Mouse (Mus musculus): ENCODE results near the gene Pcdh15. TPM values are rescaled to one million over a fixed set of nuclear protein-coding genes. Genes with fewer than 3 reads are reported as not detected.

Pcdh15 gene
- polyA plus RNA-seq, 1 experiment from 2014 or later = 1.1 TPM

GRCm38 (mm10) chr10:73878729-73879067 lies 779.6 kb downstream of the Pcdh15 start:
- DNase-seq (ENCODE audit: low spot score) = no peak
- WGBS = 80% methylated on average over 4 of the region's 4 CpGs
- no peak overlapping the region for H3K4me3 ChIP-seq

GRCm38 (mm10) chr10:73887771-73888170 lies 788.6 kb downstream of the Pcdh15 start:
- WGBS = 55% methylated on average over 4 of the region's 4 CpGs

More at GRCm38 (mm10) chr10:73878729-73879067, 779.6 kb downstream of the Pcdh15 start:
- no peaks in the 10 kb centered on the region for H3K36me3 ChIP-seq
- no peaks in the 10 kb centered on the region for H3K9me3 ChIP-seq (replicated peaks)
- H3K27me3 ChIP-seq (ENCODE audit: low read depth, poor library complexity, severe bottlenecking) = no peaks in the 10 kb centered on the region
- H3K27ac ChIP-seq = no peak overlapping the region
- no peaks in the 10 kb centered on the region; the same call in 1 of the 2 replicates for H3K4me1 ChIP-seq

GRCm38 (mm10) chr10:73892251-73892650 lies 793.1 kb downstream of the Pcdh15 start:
- H3K27ac ChIP-seq = no peak overlapping the region
- H3K4me1 ChIP-seq = no peaks in the 10 kb centered on the region; the same call in 1 of the 2 replicates
- WGBS = 94% methylated on average over 4 of the region's 4 CpGs
- no peak for DNase-seq (ENCODE audit: low spot score)
- H3K27me3 ChIP-seq (ENCODE audit: low read depth, poor library complexity, severe bottlenecking) = no peaks in the 10 kb centered on the region
- H3K36me3 ChIP-seq = no peaks in the 10 kb centered on the region
- H3K4me3 ChIP-seq = no peak overlapping the region
- H3K9me3 ChIP-seq (replicated peaks) = no peaks in the 10 kb centered on the region

More at GRCm38 (mm10) chr10:73887771-73888170, 788.6 kb downstream of the Pcdh15 start:
- no peak overlapping the region for H3K27ac ChIP-seq
- DNase-seq (ENCODE audit: low spot score) = no peak
- no peaks in the 10 kb centered on the region for H3K9me3 ChIP-seq (replicated peaks)
- H3K27me3 ChIP-seq (ENCODE audit: low read depth, poor library complexity, severe bottlenecking) = no peaks in the 10 kb centered on the region
- H3K36me3 ChIP-seq = no peaks in the 10 kb centered on the region
- H3K4me1 ChIP-seq = no peaks in the 10 kb centered on the region; the same call in 1 of the 2 replicates
- H3K4me3 ChIP-seq = no peak overlapping the region

- no peaks in the 10 kb centered on the region for H3K36me3 ChIP-seq
- no peaks in the 10 kb centered on the region for H3K27me3 ChIP-seq (ENCODE audit: low read depth, poor library complexity, severe bottlenecking)
- no peaks in the 10 kb centered on the region for H3K9me3 ChIP-seq (replicated peaks)
- H3K27ac ChIP-seq = no peak overlapping the region
- no peaks in the 10 kb centered on the region for H3K4me1 ChIP-seq
- no peak overlapping the region for H3K4me3 ChIP-seq
- no peak for DNase-seq (ENCODE audit: low spot score)
Measured at GRCm38 (mm10) chr10:73896086-73896607, 797.0 kb downstream of the Pcdh15 start.

GRCm38 (mm10) chr10:73899165-73899564 lies 800.0 kb downstream of the Pcdh15 start:
- DNase-seq (ENCODE audit: low spot score) = no peak
- Histone ChIP-seq H3K4me1 (no peaks in the 10 kb centered on the region), H3K27me3 (ENCODE audit: low read depth, poor library complexity, severe bottlenecking) (no peaks in the 10 kb centered on the region), H3K36me3 (no peaks in the 10 kb centered on the region), H3K27ac (no peak overlapping the region), H3K4me3 (no peak overlapping the region), H3K9me3 (replicated peaks) (no peaks in the 10 kb centered on the region)
- WGBS = 85% methylated on average over 3 of the region's 3 CpGs

GRCm38 (mm10) chr10:73907626-73908025 lies 808.5 kb downstream of the Pcdh15 start:
- Histone ChIP-seq H3K27ac (no peak overlapping the region), H3K4me1 (no peaks in the 10 kb centered on the region), H3K4me3 (no peak overlapping the region), H3K9me3 (replicated peaks) (no peaks in the 10 kb centered on the region), H3K36me3 (no peaks in the 10 kb centered on the region), H3K27me3 (ENCODE audit: low read depth, poor library complexity, severe bottlenecking) (no peaks in the 10 kb centered on the region)
- WGBS = 72% methylated on average over 1 of the region's 1 CpGs
- no peak for DNase-seq (ENCODE audit: low spot score)

GRCm38 (mm10) chr10:73908568-73908967 lies 809.4 kb downstream of the Pcdh15 start:
- H3K9me3 ChIP-seq (replicated peaks) = no peaks in the 10 kb centered on the region
- no peaks in the 10 kb centered on the region for H3K36me3 ChIP-seq

GRCm38 (mm10) chr10:73915170-73915569 lies 816.0 kb downstream of the Pcdh15 start:
- 88% methylated on average over 4 of the region's 4 CpGs for WGBS
- H3K9me3 ChIP-seq (replicated peaks) = no peaks in the 10 kb centered on the region
- no peaks in the 10 kb centered on the region for H3K36me3 ChIP-seq
- no peak overlapping the region for H3K4me3 ChIP-seq
- no peaks in the 10 kb centered on the region for H3K27me3 ChIP-seq (ENCODE audit: low read depth, poor library complexity, severe bottlenecking)
- DNase-seq (ENCODE audit: low spot score) = no peak
- no peak overlapping the region for H3K27ac ChIP-seq
- no peaks in the 10 kb centered on the region for H3K4me1 ChIP-seq

More at GRCm38 (mm10) chr10:73908568-73908967, 809.4 kb downstream of the Pcdh15 start:
- WGBS = 74% methylated on average over 1 of the region's 1 CpGs
- no peak overlapping the region for H3K4me3 ChIP-seq
- H3K4me1 ChIP-seq = no peaks in the 10 kb centered on the region
- no peak for DNase-seq (ENCODE audit: low spot score)
- H3K27ac ChIP-seq = no peak overlapping the region
- H3K27me3 ChIP-seq (ENCODE audit: low read depth, poor library complexity, severe bottlenecking) = no peaks in the 10 kb centered on the region

GRCm38 (mm10) chr10:73921579-73921978 lies 822.4 kb downstream of the Pcdh15 start:
- Histone ChIP-seq H3K27me3 (ENCODE audit: low read depth, poor library complexity, severe bottlenecking) (no peaks in the 10 kb centered on the region), H3K27ac (no peak overlapping the region), H3K4me1 (no peaks in the 10 kb centered on the region), H3K4me3 (no peak overlapping the region), H3K36me3 (no peaks in the 10 kb centered on the region), H3K9me3 (replicated peaks) (no peaks in the 10 kb centered on the region)
- DNase-seq (ENCODE audit: low spot score) = no peak
- 68% methylated on average over 3 of the region's 3 CpGs for WGBS

GRCm38 (mm10) chr10:73928672-73929071 lies 829.5 kb downstream of the Pcdh15 start:
- 88% methylated on average over 1 of the region's 1 CpGs for WGBS
- Histone ChIP-seq H3K4me3 (no peak overlapping the region), H3K27ac (no peak overlapping the region), H3K36me3 (no peaks in the 10 kb centered on the region), H3K9me3 (replicated peaks) (no peaks in the 10 kb centered on the region), H3K4me1 (no peaks in the 10 kb centered on the region), H3K27me3 (ENCODE audit: low read depth, poor library complexity, severe bottlenecking) (no peaks in the 10 kb centered on the region)
- no peak for DNase-seq (ENCODE audit: low spot score)

- no peaks in the 10 kb centered on the region for H3K36me3 ChIP-seq
- H3K27ac ChIP-seq = no peak overlapping the region
- H3K27me3 ChIP-seq (ENCODE audit: low read depth, poor library complexity, severe bottlenecking) = no peaks in the 10 kb centered on the region
- DNase-seq (ENCODE audit: low spot score) = no peak
- no peaks in the 10 kb centered on the region for H3K9me3 ChIP-seq (replicated peaks)
- WGBS = 90% methylated on average over 5 of the region's 5 CpGs
- no peak overlapping the region for H3K4me3 ChIP-seq
- H3K4me1 ChIP-seq = no peaks in the 10 kb centered on the region
Measured at GRCm38 (mm10) chr10:73929718-73930117, 830.6 kb downstream of the Pcdh15 start.

- no peak overlapping the region for H3K27ac ChIP-seq
- H3K9me3 ChIP-seq (replicated peaks) = no peaks in the 10 kb centered on the region
- H3K27me3 ChIP-seq (ENCODE audit: low read depth, poor library complexity, severe bottlenecking) = no peaks in the 10 kb centered on the region
- H3K36me3 ChIP-seq = no peaks in the 10 kb centered on the region
- H3K4me3 ChIP-seq = no peak overlapping the region
- no peaks in the 10 kb centered on the region for H3K4me1 ChIP-seq
- no peak for DNase-seq (ENCODE audit: low spot score)
Measured at GRCm38 (mm10) chr10:73931185-73931584, 832.0 kb downstream of the Pcdh15 start.

GRCm38 (mm10) chr10:73931996-73932679 lies 833.0 kb downstream of the Pcdh15 start:
- H3K4me1 ChIP-seq = no peaks in the 10 kb centered on the region
- no peaks in the 10 kb centered on the region for H3K9me3 ChIP-seq (replicated peaks)
- H3K27me3 ChIP-seq (ENCODE audit: low read depth, poor library complexity, severe bottlenecking) = no peaks in the 10 kb centered on the region
- 95% methylated on average over 4 of the region's 4 CpGs for WGBS
- H3K36me3 ChIP-seq = no peaks in the 10 kb centered on the region
- H3K27ac ChIP-seq = no peak overlapping the region
- H3K4me3 ChIP-seq = no peak overlapping the region
- no peak for DNase-seq (ENCODE audit: low spot score)

- WGBS = 83% methylated on average over 5 of the region's 5 CpGs
- H3K27me3 ChIP-seq (ENCODE audit: low read depth, poor library complexity, severe bottlenecking) = no peaks in the 10 kb centered on the region
- H3K4me3 ChIP-seq = no peak overlapping the region
- no peaks in the 10 kb centered on the region for H3K36me3 ChIP-seq
- DNase-seq (ENCODE audit: low spot score) = no peak
- H3K9me3 ChIP-seq (replicated peaks) = no peaks in the 10 kb centered on the region
- H3K4me1 ChIP-seq = no peaks in the 10 kb centered on the region
- H3K27ac ChIP-seq = no peak overlapping the region
Measured at GRCm38 (mm10) chr10:73936121-73936520, 837.0 kb downstream of the Pcdh15 start.
